Mouse (Mus musculus) cerebellum, postnatal 4 days (tissue): ENCODE measurements around the gene 1700056E22Rik.

ENCODE experiments used
- DNase-seq, 2 experiments: peaks; one replicate each; pipeline ENCODE4 v3.0.0; 2022; ENCODE audit warnings: low spot score in 2 of 2, mixed read lengths in 1 of 2

Gene 1700056E22Rik

DNA sequence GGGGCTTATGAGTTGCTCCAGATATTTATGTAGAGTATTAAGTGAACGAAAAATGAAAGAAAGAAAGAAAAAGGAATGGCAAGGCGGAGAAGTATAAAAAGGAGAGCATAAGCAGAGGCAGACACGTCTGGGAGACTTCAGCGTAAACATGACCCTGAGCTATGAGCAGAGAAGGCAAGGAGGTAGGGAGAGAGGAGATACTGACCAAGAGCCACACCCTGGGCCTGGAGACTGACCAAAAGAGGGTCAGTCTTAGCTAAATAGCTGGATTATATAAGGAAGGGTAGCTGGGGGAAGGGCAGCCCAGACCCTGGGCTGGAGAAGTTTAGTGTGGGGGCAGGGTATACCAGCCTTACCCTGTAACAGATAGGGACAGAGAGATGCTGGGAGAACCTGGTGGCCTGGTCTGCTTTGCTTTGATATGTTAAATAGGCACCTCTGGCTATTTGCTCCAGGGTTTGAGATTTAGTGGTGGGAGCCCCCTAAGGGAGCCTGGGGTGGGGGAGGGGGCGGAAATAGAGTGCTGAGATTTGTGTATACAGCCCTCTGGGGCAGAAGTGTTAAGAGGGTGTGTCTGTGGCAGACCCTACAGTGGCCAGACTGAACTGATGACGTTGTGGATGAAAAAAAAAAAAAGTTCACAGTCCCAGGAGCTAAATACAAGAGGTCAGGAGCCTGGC lies 14.9 kb downstream of the 1700056E22Rik start:
- DNase-seq, result no peak

DNA sequence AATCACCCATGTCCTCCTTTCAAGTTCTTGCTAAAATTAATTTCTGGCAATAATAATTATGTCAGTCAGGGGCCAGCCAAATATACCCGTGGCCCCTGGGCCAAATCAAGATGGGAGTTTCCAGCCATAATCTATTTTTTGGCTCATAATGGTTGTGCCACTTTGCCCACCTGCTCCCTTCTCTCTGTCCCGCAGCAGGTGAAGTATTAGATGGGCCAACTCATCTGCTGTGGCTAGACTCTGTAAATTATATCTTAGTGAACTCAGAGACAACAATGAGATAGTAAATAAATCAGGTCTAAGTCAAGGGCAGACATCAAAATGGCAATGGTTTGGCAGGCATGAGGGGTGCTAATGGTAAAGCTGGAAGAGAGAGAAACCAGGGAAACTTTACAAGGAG lies 16.5 kb downstream of the 1700056E22Rik start:
- no peak for DNase-seq

DNA sequence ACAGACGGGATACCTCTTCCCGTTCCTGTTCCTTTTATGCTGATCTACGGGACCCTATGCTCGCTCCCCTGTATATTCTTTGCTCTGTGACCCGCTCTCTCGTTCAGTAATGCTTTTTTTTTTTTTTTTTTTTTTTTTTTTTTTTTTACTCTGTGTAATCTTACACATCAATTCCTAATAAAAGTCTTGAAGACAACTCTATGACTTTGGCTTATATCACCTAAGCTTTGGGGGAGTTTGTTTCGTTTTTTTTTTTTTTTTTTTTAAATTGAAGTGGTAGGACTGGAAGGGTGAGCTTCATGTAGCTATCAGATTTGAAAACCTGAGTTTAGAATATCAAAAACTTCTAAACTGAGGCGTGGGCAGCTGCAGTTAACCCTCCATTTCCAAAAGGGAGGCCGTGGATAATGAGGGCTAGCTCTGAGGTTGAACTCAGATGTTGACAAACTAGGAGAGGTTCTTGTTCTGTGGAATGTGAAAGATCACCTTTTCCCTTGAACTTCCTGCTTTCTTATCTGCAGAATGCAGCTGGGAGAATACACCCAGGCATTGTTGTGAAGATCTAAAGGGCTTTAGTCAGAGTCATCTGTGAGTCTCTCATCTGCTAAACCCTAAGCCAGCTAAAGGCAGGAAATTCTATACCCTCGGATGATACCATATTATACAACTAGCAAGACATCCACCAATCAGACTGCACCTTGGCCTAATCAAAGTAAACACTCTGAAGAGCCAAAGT lies 17.9 kb downstream of the 1700056E22Rik start:
- no peak for DNase-seq

DNA sequence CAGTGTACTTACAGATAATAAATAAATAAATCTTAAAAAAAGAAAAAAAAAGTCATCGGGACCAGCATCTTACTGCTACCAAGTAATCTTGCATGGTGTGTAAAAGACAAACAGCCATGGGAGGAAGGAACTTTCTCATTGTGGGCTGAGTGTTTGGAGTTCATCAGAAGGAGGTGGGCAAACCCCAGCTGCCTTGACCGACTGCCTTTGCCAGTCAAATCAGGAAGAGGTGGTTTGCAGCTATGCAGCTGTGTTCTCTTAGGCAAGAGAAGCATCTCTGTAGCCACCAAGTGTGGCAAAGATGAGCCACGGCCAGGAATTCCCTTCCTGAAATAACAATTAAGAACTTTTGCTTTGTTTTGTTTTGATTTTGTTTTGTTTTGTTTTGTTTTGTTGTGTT lies 20.0 kb downstream of the 1700056E22Rik start:
- no peak for DNase-seq

DNA sequence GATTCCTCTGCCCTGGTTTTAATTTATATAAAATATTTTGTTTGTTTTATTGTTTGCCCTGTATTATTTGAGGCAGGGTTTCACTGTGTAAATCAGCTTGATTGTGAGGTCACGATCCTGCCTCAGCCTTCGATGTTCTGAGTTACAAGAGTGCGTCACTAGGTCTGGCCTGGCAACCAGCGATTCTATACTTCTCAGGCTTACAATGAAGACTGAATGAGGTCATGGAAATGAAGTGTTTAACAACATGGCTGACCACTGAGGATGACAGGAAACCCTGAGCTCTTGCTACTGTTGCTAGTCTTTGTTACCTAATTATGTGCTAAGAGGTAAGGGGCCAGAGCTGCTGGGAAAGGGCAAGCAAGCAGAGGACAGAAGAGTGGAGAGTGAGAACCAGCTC lies 21.0 kb downstream of the 1700056E22Rik start, which contains the start of gene Dusp10:
Gene Dusp10, plus strand, starts transcription at position 197 of the 400 bp plus-strand sequence.
- no peak for DNase-seq

DNA sequence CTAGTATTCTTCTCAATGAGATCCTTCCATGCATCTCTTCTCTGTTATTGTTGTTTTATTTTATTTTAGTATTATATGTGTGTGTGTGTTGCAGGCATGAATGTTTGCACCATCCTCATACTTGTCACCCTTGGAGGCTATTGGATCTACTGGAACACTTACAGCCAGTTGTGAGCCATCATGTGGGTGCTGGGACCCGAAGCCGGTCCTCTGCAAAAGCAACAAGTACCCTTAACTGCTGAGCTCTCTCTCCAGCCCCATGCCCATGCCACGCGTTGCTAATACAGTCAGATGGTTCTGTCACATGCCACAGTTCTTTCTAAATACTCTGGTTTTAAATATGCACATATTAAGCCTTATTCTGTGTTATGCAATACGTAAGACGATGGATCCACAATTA lies 22.8 kb downstream of the 1700056E22Rik start:
- DNase-seq, result no peak

DNA sequence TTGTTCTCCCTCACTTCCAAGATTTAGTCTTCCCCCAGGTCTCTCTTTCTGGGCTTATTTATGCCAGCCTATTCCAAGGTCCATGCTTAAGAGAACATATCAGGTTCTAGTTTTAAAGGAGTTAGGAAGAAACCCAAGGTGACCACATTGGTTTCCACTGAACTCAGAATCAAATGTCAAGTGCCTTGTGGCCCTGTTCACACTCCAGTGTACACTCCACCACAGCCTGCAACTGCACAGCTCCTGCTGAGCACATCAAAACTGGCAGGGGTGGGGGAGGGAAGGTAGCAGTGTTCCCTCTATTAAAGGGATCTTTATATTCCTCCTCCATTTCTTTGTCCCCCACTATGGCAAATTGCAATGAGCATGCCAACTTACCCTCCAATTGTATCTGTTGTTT lies 28.0 kb downstream of the 1700056E22Rik start:
- no peak for DNase-seq

DNA sequence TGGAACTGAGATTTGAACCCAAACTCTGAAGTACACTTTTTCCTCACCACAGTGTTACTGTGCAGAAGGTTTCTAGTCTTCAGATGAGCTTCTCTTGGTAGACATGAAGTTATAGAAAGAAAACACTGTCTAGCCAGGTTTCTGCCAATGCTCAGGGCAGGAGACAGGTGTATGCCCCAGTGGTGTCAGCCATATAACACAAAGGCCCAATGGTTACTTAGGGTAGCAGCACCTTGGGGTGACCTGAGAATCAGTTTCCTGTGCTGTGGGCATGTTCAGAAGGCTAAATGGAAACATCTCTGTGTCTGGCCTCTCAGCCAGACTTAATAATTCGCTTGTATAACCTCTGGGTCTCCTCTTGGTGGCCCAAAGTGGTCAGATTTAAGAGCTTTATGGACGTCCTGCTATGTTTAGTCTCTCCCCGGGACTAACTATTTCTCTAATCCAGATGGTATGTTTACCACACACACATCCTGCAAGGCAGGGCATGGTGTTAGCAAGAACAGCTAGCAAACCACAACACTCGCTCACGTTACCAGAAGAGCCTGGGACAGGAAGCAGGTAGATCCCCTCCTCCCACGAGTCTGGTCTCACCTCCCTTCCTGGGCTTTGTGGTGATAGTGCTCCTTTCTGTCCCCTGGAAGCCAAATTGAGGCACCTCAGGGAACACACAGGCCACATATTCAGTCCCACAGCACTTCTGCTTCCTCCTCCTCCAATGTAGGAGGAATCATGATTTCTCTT lies 28.6 kb downstream of the 1700056E22Rik start:
- DNase-seq, result no peak

DNA sequence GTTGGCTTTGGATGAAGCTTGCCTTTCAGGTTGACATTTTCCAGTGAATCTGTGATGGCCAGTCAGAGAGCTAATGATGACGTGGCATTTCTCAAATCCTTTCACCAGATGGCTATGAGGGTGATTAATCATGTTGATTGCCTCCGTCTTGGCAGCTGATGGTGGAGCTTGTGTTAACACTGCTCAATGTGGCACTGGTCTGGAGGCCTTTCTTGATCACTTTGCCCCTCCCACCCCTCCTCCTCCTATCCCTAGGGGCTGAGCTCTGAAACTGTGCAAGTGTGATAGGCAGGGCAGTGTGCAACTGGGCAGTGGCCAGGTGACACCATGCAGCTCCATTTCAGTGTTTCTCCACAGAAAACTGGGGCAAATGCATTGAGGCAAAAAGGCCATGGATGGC lies 29.8 kb downstream of the 1700056E22Rik start:
- DNase-seq, result no peak

DNA sequence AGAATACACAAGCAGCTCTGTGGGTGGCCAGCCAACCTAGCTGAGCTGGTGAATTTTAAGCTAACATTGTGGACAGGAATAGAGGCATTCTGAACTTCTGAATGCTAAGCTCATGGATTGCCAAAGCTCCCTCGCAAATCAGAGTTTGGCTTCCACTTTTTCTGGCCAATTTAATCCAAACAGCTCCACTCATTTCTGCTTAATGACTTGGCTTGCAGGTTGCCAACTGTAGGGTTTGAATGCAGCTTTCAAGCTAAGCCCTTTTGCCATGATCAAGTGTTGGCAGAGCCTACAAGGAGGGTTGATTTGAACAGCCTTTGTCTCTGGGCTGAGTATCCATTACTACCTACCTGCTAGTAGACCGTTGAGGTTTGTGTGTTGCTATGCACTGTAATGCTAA lies 31.6 kb downstream of the 1700056E22Rik start:
- DNase-seq, result no peak

DNA sequence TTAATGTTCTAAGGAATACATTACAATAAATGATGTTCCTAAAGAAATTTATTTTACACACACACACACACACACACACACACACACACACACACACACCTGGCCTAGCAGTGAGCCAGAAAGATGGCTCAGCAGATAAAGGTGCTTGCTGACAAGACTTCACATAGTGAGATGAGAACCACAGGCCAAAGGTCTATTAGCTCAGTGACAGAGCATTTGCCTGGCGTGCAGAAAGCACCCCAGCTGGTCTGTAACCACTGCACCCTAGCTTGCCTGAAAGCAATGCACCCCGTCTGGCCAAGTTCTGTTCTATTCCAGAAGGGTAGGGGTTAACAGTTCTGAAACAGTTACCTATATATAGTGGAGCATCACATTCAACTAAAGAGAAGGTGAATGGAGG lies 36.9 kb downstream of the 1700056E22Rik start:
- DNase-seq, result no peak

DNA sequence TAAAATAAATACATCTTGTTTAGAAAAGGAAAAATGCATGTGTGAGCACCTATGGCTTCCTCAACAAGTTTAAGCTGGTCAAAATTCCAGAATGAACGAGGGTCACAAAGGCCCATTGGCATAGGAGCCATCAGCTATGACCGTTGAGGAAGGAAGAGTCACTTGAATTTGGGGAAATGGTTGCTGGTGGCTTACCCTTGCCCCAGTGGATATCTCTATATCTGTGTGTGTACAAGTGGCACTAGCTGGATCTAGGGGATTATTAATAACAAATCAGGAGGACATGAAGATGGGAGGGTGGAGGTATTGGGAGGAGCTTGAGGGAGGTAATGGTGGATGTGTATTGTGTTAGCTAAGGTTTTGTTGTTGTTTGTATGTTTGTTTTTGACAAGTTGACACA lies 42.2 kb downstream of the 1700056E22Rik start:
- no peak for DNase-seq

DNA sequence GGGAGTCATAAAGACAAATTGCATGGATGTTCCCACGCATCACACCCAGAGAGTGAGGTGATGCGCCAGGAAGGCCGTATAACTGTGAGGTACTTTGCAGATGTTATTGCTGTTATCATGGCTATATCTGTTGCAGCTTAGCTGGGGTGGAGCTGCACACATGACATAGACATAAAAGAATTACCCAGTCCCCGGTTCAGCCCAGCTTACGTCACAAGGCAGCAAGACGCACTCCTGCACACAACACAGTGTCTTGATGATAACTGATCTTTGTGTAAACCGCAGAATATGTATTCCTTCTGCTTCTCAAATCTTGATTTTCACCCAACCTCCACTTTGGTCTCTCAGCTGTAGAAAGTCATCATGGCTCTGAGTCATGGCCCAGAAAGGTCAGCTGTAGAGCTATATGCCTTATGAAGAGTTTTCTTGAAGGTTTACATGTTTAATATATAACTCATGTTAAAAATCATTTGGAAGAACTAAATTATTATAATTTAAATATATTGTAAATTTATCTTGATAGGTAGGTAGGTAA lies 46.3 kb downstream of the 1700056E22Rik start:
- DNase-seq, result no peak
